Mouse (Mus musculus) common myeloid progenitor, adult 5-6 weeks (primary cell): ENCODE results near the gene Itga3. TPM values are rescaled to one million over a fixed set of nuclear protein-coding genes. Genes with fewer than 3 reads are reported as not detected.

Experiments used
- ATAC-seq: replicated peaks from 2 replicates; pipeline ENCODE4 v1.8.0; 2016; ENCODE audit warnings: low read depth, mild to moderate bottlenecking, moderate TSS enrichment, inconsistent platforms; ENCODE audit not compliant: poor library complexity, severe bottlenecking
- total RNA-seq: library from RNA; stranded (forward); fragments of 200-1000, 187-1606 nt; gene quantifications from 2 replicates; pipeline ENCODE4 v1.2.3, GENCODE M21; 2017

Itga3 gene
- 0.05 TPM in 1 of 2 replicates, not detected in the other for total RNA-seq

- 0 out of 2 replicates have a peak, but pooled peaks have one; percentile 20 for ATAC-seq
Observed at GRCm38 (mm10) chr11:95076536-95077111, at the start of gene Itga3. TSS of gene Itga3 (minus strand) at chr11:95076801.

GRCm38 (mm10) chr11:95125366-95125948, 48.9 kb upstream of the Itga3 start:
- no peak for ATAC-seq

GRCm38 (mm10) chr11:95122100-95122489, 45.5 kb upstream of the Itga3 start:
- ATAC-seq = no peak

GRCm38 (mm10) chr11:95121161-95122099, 44.8 kb upstream of the Itga3 start:
- ATAC-seq = no peak

- no peak for ATAC-seq
Observed at GRCm38 (mm10) chr11:95120633-95121020, 44.0 kb upstream of the Itga3 start.

- ATAC-seq = no peak
Observed at GRCm38 (mm10) chr11:95119990-95120632, 43.5 kb upstream of the Itga3 start, which contains the start of gene Dlx3. TSS of gene Dlx3 (plus strand) at chr11:95120119.

- ATAC-seq = peak; percentile 54
Observed at GRCm38 (mm10) chr11:95118505-95118904, 41.9 kb upstream of the Itga3 start.

- ATAC-seq = peak; percentile 76
Observed at GRCm38 (mm10) chr11:95117030-95117429, 40.4 kb upstream of the Itga3 start.

GRCm38 (mm10) chr11:95110081-95110480, 33.5 kb upstream of the Itga3 start:
- ATAC-seq = no peak

GRCm38 (mm10) chr11:95109000-95109399, 32.4 kb upstream of the Itga3 start:
- no peak for ATAC-seq

GRCm38 (mm10) chr11:95106440-95107236, 30.0 kb upstream of the Itga3 start:
- peak; percentile 64 for ATAC-seq

- ATAC-seq = no peak
Observed at GRCm38 (mm10) chr11:95105274-95105874, 28.8 kb upstream of the Itga3 start.

GRCm38 (mm10) chr11:95104266-95104665, 27.7 kb upstream of the Itga3 start:
- ATAC-seq = peak; percentile 70

GRCm38 (mm10) chr11:95102161-95102904, 25.7 kb upstream of the Itga3 start:
- no peak for ATAC-seq

GRCm38 (mm10) chr11:95101071-95101788, 24.6 kb upstream of the Itga3 start:
- peak; percentile 33 for ATAC-seq

GRCm38 (mm10) chr11:95100393-95100792, 23.8 kb upstream of the Itga3 start:
- ATAC-seq = no peak

GRCm38 (mm10) chr11:95098346-95099095, 21.9 kb upstream of the Itga3 start:
- no peak for ATAC-seq
